Mouse (Mus musculus) kidney, embryonic 14.5 days (tissue): ENCODE measurements at regions not wholly inside any gene's neighbourhood (a gene's known extent, or its start where the extent isn't known, plus 50 kb on each side); places are given as distances from the start of the nearest gene placed in this dataset.

Experiments
- ATAC-seq: fragments of 200-750 bp; cut with Nextera tagmentation; 2 replicates; pipeline ENCODE4 v1.8.0; 2017; ENCODE audit warnings: moderate number of reproducible peaks, mild to moderate bottlenecking, moderate TSS enrichment, moderate library complexity; ENCODE audit not compliant: low FRiP score, low TSS enrichment
- H3K27ac ChIP-seq: fragments of 300-500 bp; sonication (generic); 2 replicates; pipeline ENCODE4 v1.5.1; 2014; ENCODE audit warnings: low read depth, mild to moderate bottlenecking, low read length, moderate library complexity, mixed read lengths
- H3K27me3 ChIP-seq: fragments of 300-500 bp; sonication (generic); 2 replicates; pipeline ENCODE4 v1.6.1; 2014; ENCODE audit warnings: mild to moderate bottlenecking, low read length; ENCODE audit not compliant: control insufficient read depth, insufficient read depth
- H3K36me3 ChIP-seq: fragments of 300-500 bp; sonication (generic); 2 replicates; pipeline ENCODE4 v1.6.1; 2014; ENCODE audit warnings: low read length, mixed read lengths; ENCODE audit not compliant: control insufficient read depth, insufficient read depth
- H3K4me1 ChIP-seq: fragments of 300-500 bp; sonication (generic); 2 replicates; pipeline ENCODE4 v1.6.1; 2014; ENCODE audit warnings: low read length, mixed read lengths; ENCODE audit not compliant: control insufficient read depth, insufficient read depth
- H3K4me2 ChIP-seq: fragments of 300-500 bp; sonication (generic); replicated peaks from 2 replicates; pipeline ENCODE4 v1.6.1; 2014; ENCODE audit warnings: low read depth, mild to moderate bottlenecking, low read length
- H3K4me3 ChIP-seq: fragments of 300-500 bp; sonication (generic); 2 replicates; pipeline ENCODE4 v1.5.1; 2014; ENCODE audit warnings: mild to moderate bottlenecking, low read length
- H3K9ac ChIP-seq: fragments of 300-500 bp; sonication (generic); 2 replicates; pipeline ENCODE4 v1.6.1; 2014; ENCODE audit warnings: low read depth, mild to moderate bottlenecking, low read length, moderate library complexity
- H3K9me3 ChIP-seq: fragments of 300-500 bp; sonication (generic); 2 replicates; pipeline ENCODE4 v1.6.1; 2016; ENCODE audit warnings: low read length; ENCODE audit not compliant: control insufficient read depth
- WGBS: fragments of 180-500 bp; shearing (Covaris S2); extraction: QIAGEN DNeasy Blood & Tissue Kit; methylation state at CpG from one replicate; pipeline ENCODE4 v1.1.7; 2014; 5-methylcytosine and 5-hydroxymethylcytosine counted together

DNA sequence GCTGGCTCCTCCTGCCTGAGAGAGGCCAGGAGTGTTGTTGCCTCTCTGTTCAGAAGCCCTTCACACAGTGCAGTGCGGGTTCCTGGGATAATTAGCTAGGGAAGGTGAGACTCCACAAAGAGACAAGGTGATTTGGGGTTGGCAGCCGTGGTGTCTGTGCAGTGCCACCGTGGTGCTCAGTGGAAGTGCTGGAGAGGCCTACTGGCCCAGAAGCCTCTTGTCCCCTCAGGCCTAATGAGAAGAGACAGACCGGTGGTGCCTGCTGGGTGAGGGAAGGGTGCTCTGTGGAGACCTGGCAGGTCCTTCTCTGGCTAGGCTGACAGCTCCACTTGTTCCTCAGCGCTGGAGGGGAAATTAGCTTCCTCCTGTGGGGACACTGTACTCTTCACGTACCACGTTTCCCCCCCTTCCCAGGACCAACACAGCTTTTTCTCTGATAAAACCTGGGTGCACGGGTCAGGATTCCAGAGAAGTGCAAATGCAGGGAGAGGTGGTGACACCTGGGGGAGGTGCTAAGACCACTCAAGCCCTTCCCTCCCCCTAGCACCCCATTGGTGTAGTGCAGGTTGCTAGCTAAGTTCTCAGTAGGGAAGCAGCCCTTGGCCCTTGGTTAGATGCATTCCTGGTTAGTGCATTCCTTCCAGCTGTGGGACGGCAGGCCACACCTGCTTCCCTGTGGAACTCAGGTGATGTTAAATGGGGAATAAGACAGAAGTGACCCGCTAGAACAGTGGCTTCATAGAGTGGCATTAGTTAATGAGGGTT, 129.2 kb upstream of the Gjb5 start:
- ATAC-seq, result no peak
- Histone ChIP-seq H3K4me1 (0 out of 2 replicates have a peak, but pooled peaks cover 5% of the 10 kb centered on the region), H3K9ac (no peak overlapping the region), H3K4me2 (no peak overlapping the region), H3K4me3 (no peak overlapping the region), H3K27me3 (no peaks in the 10 kb centered on the region), H3K36me3 (no peaks in the 10 kb centered on the region), H3K27ac (no peak overlapping the region), H3K9me3 (no peaks in the 10 kb centered on the region)
- WGBS, result 39% methylated on average over 10 of the region's 10 CpGs

- Histone ChIP-seq H3K4me1 (0 out of 2 replicates have a peak, but pooled peaks cover 5% of the 10 kb centered on the region), H3K36me3 (no peaks in the 10 kb centered on the region), H3K9me3 (no peaks in the 10 kb centered on the region), H3K27me3 (no peaks in the 10 kb centered on the region), H3K27ac (no peak overlapping the region), H3K4me3 (no peak overlapping the region), H3K4me2 (no peak overlapping the region), H3K9ac (no peak overlapping the region)
- WGBS, result 84% methylated on average over 5 of the region's 5 CpGs
- ATAC-seq, result no peak
These were observed 127.3 kb upstream of the Gjb5 start for GRCm38 (mm10) chr4:127485238-127485637.

GRCm38 (mm10) chr4:127482461-127482860, 124.5 kb upstream of the Gjb5 start:
- no peak overlapping the region for H3K9ac ChIP-seq
- H3K4me3 ChIP-seq, result no peak overlapping the region
- 12% methylated on average over 4 of the region's 4 CpGs for WGBS
- H3K9me3 ChIP-seq, result no peaks in the 10 kb centered on the region
- peaks cover 5% of the 10 kb centered on the region; the same call in 1 of the 2 replicates for H3K4me1 ChIP-seq
- H3K4me2 ChIP-seq, result no peak overlapping the region
- no peaks in the 10 kb centered on the region for H3K36me3 ChIP-seq
- no peaks in the 10 kb centered on the region for H3K27me3 ChIP-seq
- no peak overlapping the region for H3K27ac ChIP-seq
- ATAC-seq, result no peak

- no peak overlapping the region for H3K9ac ChIP-seq
- H3K9me3 ChIP-seq, result no peaks in the 10 kb centered on the region
- no peak overlapping the region for H3K4me2 ChIP-seq
- H3K4me1 ChIP-seq, result peaks cover 5% of the 10 kb centered on the region; the same call in 1 of the 2 replicates
- no peak overlapping the region for H3K27ac ChIP-seq
- H3K27me3 ChIP-seq, result no peaks in the 10 kb centered on the region
- no peaks in the 10 kb centered on the region for H3K36me3 ChIP-seq
- WGBS, result 64% methylated on average over 5 of the region's 5 CpGs
- no peak for ATAC-seq
- H3K4me3 ChIP-seq, result no peak overlapping the region
These were observed 122.4 kb upstream of the Gjb5 start for GRCm38 (mm10) chr4:127480339-127480738.

DNA sequence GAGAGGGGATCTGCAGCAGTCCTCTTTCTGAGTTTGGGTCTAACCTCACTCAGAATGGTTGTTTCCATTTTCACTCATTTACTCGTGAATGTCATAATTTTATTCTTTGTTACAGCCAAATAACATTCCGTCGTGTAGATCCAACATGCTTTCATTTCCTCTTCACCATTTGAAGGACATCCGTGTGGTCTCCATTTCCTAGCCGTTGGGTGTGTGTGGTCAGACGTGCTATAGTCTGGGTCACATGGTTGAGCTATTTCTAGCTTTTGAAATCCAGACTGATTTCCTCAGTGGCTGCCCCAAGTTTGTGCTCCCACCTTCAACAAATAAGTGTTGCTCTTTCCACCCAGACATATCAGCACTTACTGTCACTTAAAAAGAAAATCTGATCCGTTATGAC, 111.9 kb upstream of the Gjb5 start:
- 86% methylated on average over 7 of the region's 7 CpGs for WGBS
- no peaks in the 10 kb centered on the region for H3K36me3 ChIP-seq
- no peaks in the 10 kb centered on the region for H3K9me3 ChIP-seq
- no peak for ATAC-seq
- H3K27me3 ChIP-seq, result no peaks in the 10 kb centered on the region
- H3K27ac ChIP-seq, result no peak overlapping the region
- H3K4me2 ChIP-seq, result no peak overlapping the region
- no peak overlapping the region for H3K9ac ChIP-seq
- H3K4me3 ChIP-seq, result no peak overlapping the region
- no peaks in the 10 kb centered on the region for H3K4me1 ChIP-seq

GRCm38 (mm10) chr4:127454511-127455119, 96.6 kb upstream of the Gjb5 start:
- no peak for ATAC-seq
- WGBS, result 93% methylated on average over 11 of the region's 11 CpGs
- H3K4me3 ChIP-seq, result no peak overlapping the region

GRCm38 (mm10) chr4:127452081-127452480, 94.1 kb upstream of the Gjb5 start:
- Histone ChIP-seq H3K36me3 (no peaks in the 10 kb centered on the region), H3K27ac (no peak overlapping the region), H3K4me1 (no peaks in the 10 kb centered on the region), H3K9me3 (no peaks in the 10 kb centered on the region; the same call in none of the 2 replicates), H3K4me2 (no peak overlapping the region), H3K27me3 (no peaks in the 10 kb centered on the region), H3K4me3 (no peak overlapping the region), H3K9ac (no peak overlapping the region)
- no peak for ATAC-seq
- 32% methylated on average over 8 of the region's 8 CpGs for WGBS

More at GRCm38 (mm10) chr4:127454511-127455119, 96.6 kb upstream of the Gjb5 start:
- no peak overlapping the region for H3K27ac ChIP-seq
- no peaks in the 10 kb centered on the region for H3K27me3 ChIP-seq
- H3K4me2 ChIP-seq, result no peak overlapping the region
- no peak overlapping the region for H3K9ac ChIP-seq
- H3K9me3 ChIP-seq, result no peaks in the 10 kb centered on the region; the same call in none of the 2 replicates
- no peaks in the 10 kb centered on the region for H3K4me1 ChIP-seq
- no peaks in the 10 kb centered on the region for H3K36me3 ChIP-seq

- H3K36me3 ChIP-seq, result no peaks in the 10 kb centered on the region
- no peak for ATAC-seq
- no peak overlapping the region for H3K9ac ChIP-seq
- H3K27ac ChIP-seq, result no peak overlapping the region
- no peak overlapping the region for H3K4me3 ChIP-seq
- H3K9me3 ChIP-seq, result no peaks in the 10 kb centered on the region; the same call in 1 of the 2 replicates
- 71% methylated on average over 3 of the region's 3 CpGs for WGBS
- H3K4me1 ChIP-seq, result peaks cover 4% of the 10 kb centered on the region; the same call in 1 of the 2 replicates
- no peaks in the 10 kb centered on the region for H3K27me3 ChIP-seq
- H3K4me2 ChIP-seq, result no peak overlapping the region
These were observed 87.3 kb upstream of the Gjb5 start for GRCm38 (mm10) chr4:127445300-127445699.

- H3K9ac ChIP-seq, result no peak overlapping the region
- no peak overlapping the region for H3K27ac ChIP-seq
These were observed 86.1 kb upstream of the Gjb5 start for GRCm38 (mm10) chr4:127444056-127444455.

More at GRCm38 (mm10) chr4:127444056-127444455, 86.1 kb upstream of the Gjb5 start:
- Histone ChIP-seq H3K4me2 (no peak overlapping the region), H3K4me1 (peaks cover 4% of the 10 kb centered on the region; the same call in 1 of the 2 replicates), H3K9me3 (no peaks in the 10 kb centered on the region; the same call in 1 of the 2 replicates), H3K4me3 (no peak overlapping the region), H3K36me3 (no peaks in the 10 kb centered on the region), H3K27me3 (no peaks in the 10 kb centered on the region)
- 95% methylated on average over 1 of the region's 1 CpGs for WGBS
- ATAC-seq, result no peak
